Comparison of ENCODE assay signal across 9 mouse cellular contexts in the genomic region with DNA sequence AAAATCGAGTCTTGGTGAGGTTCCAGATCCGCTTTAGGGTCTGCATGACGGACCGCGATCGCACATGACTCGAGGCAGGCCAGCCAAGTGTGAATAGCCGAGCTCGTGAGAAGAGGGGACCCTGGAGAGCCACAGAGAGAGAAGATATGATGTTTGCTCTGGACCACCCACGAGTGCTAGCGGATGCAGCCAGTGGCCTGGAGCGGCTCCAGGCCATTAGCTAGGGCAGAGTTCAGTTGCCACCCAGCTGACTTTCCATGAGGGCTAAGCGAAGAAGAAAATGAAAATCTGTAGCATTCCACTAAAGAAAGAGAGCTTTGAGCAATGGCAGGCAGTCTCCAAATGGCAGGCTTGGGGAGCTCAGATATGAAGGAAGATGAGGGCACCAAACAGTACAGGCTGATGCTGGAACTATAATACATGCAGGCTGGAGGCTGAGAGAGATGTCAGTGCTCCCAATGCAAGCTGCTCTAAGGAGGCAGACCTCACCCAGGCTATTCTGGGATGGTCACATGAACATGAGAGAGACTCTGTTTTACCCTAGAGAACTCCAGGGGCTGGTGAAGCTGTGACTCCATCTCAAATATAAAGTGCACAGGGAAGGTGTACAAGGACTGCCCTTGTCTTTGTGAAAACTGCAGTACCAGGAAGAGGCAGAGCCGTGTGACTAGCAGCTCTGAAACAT. TPM values are rescaled to one million over a fixed set of nuclear protein-coding genes. Genes with fewer than 3 reads are reported as not detected.
A peak's percentile ranks its signal among the peaks of the same experiment; 100 is the strongest.
DNase-seq lines count a peak whose midpoint lies in the region; ATAC-seq and TF ChIP-seq lines count a peak whose summit lies in the region.
"Had no signal": no experiment of that assay in that cellular context is flagged by ENCODE, and none has a peak within 500 bp of the region (broad histone marks: within the 10 kb centered on the region; RNA-seq: fewer than 3 reads in every experiment).

No protein-coding gene starts in this region.

- peak overlapping the region; percentile 47; the same call in 1 of the 2 replicates for H3K27ac ChIP-seq in left cerebral cortex, adult 2 months
- H3K27ac ChIP-seq in embryonic facial prominence, embryonic 15.5 days (replicated peaks), result peak overlapping the region; percentile 48; the same call in 1 of the 2 replicates
- peak overlapping the region; percentile 57 for H3K27ac ChIP-seq in intestine, embryonic 15.5 days
- no peak overlapping the region; the same call in 1 of the 2 replicates for H3K27ac ChIP-seq in midbrain, postnatal 0 days (ENCODE audit: low read depth, low read length)

- no peak overlapping the region for H3K4me3 ChIP-seq in left cerebral cortex, adult 2 months
- no peak overlapping the region for H3K4me3 ChIP-seq in embryonic facial prominence, embryonic 15.5 days (replicated peaks)
- H3K4me3 ChIP-seq in intestine, embryonic 15.5 days (replicated peaks), result no peak overlapping the region
- H3K4me3 ChIP-seq in midbrain, postnatal 0 days (ENCODE audit: low read depth, low read length), result no peak overlapping the region

- H3K4me1 ChIP-seq in embryonic facial prominence, embryonic 15.5 days, result peaks cover 57% of the 10 kb centered on the region
- peaks cover 53% of the 10 kb centered on the region for H3K4me1 ChIP-seq in intestine, embryonic 15.5 days (replicated peaks)
- H3K4me1 ChIP-seq in midbrain, postnatal 0 days (ENCODE audit: insufficient read depth, low read length), result peaks cover 29% of the 10 kb centered on the region

- no peak overlapping the region for H3K9ac ChIP-seq in embryonic facial prominence, embryonic 15.5 days
- no peak overlapping the region for H3K9ac ChIP-seq in intestine, embryonic 15.5 days
- H3K9ac ChIP-seq in midbrain, postnatal 0 days (replicated peaks; ENCODE audit: low read length, poor library complexity, severe bottlenecking), result no peak overlapping the region

- intact Hi-C loops in left cerebral cortex, adult 2 months (cut with DNase I), result no loop called here
- intact Hi-C loops in left cerebral cortex, postnatal 14 days (cut with DNase I), result no loop called here

- ATAC-seq in embryonic facial prominence, embryonic 15.5 days (ENCODE audit: insufficient number of reproducible peaks, low FRiP score, low TSS enrichment, low read depth), result no peak
- no peak; the same call in 1 of the 2 replicates for ATAC-seq in intestine, embryonic 15.5 days
- no peak for ATAC-seq in midbrain, postnatal 0 days (ENCODE audit: low FRiP score)
- ATAC-seq in granulocyte monocyte progenitor cell, adult 5-6 weeks (replicated peaks; ENCODE audit: poor library complexity, severe bottlenecking), result no peak
- ATAC-seq: Patski had no signal

- no peak for DNase-seq in left cerebral cortex, adult 2 months (ENCODE audit: extremely low spot score in 1 of 2, low spot score in 2 of 2)
- no peak for DNase-seq in left cerebral cortex, postnatal 14 days (ENCODE audit: low spot score in 2 of 2)
- DNase-seq in midbrain, postnatal 0 days (ENCODE audit: low spot score), result peak; percentile 79
- DNase-seq in right cerebral cortex, postnatal 14 days, result no peak
- no peak for DNase-seq in spleen, adult 12 weeks (ENCODE audit: low spot score)

- no peak for TF ChIP-seq CTCF in left cerebral cortex, adult 2 months (IDR thresholded peaks at IDR 0.05)
- TF ChIP-seq CTCF in midbrain, postnatal 0 days (IDR thresholded peaks at IDR 0.05), result no peak

- no peak overlapping the region for H3K4me2 ChIP-seq in embryonic facial prominence, embryonic 15.5 days (replicated peaks)
- H3K4me2 ChIP-seq in intestine, embryonic 15.5 days (replicated peaks), result no peak overlapping the region
- no peak overlapping the region for H3K4me2 ChIP-seq in midbrain, postnatal 0 days (ENCODE audit: low read depth, low read length, poor library complexity, severe bottlenecking)

- no peaks in the 10 kb centered on the region for H3K36me3 ChIP-seq in embryonic facial prominence, embryonic 15.5 days
- no peaks in the 10 kb centered on the region for H3K36me3 ChIP-seq in intestine, embryonic 15.5 days
- no peaks in the 10 kb centered on the region for H3K36me3 ChIP-seq in midbrain, postnatal 0 days (ENCODE audit: insufficient read depth, low read length)

- H3K27me3 ChIP-seq in embryonic facial prominence, embryonic 15.5 days, result no peaks in the 10 kb centered on the region
- no peaks in the 10 kb centered on the region for H3K27me3 ChIP-seq in intestine, embryonic 15.5 days (replicated peaks)
- H3K27me3 ChIP-seq in midbrain, postnatal 0 days (ENCODE audit: insufficient read depth, low read length), result no peaks in the 10 kb centered on the region
- H3K27me3 ChIP-seq: Patski had no signal

- 52% methylated on average over 14 of the region's 14 CpGs for WGBS in embryonic facial prominence, embryonic 15.5 days
- WGBS in intestine, embryonic 15.5 days, result 49% methylated on average over 14 of the region's 14 CpGs
- 57% methylated on average over 14 of the region's 14 CpGs for WGBS in midbrain, postnatal 0 days

- H3K9me3 ChIP-seq in embryonic facial prominence, embryonic 15.5 days (replicated peaks), result no peaks in the 10 kb centered on the region
- no peaks in the 10 kb centered on the region for H3K9me3 ChIP-seq in intestine, embryonic 15.5 days
- no peaks in the 10 kb centered on the region for H3K9me3 ChIP-seq in midbrain, postnatal 0 days (ENCODE audit: low read length)

RNA-seq across cellular contexts. Expression of gene Tpcn1, which starts 17.3 kb away (rescaled TPM):
- 10 to 100 TPM; 36.8 to 42.1 TPM for total RNA-seq in left cerebral cortex, adult 2 months (2021)
- total RNA-seq in left cerebral cortex, postnatal 14 days (2021), result 10 to 100 TPM; 47.7 to 50.0 TPM
- 28.4 and 28.6 TPM in 2 replicates for polyA plus RNA-seq in embryonic facial prominence, embryonic 15.5 days (2015; fragmentation: Nextera tagmentation; extraction: Ambion mirVana)
- 25.3 and 26.8 TPM in 2 replicates for polyA plus RNA-seq in intestine, embryonic 15.5 days (2015; fragmentation: Nextera tagmentation; extraction: Ambion mirVana)
- 11.6 and 25.3 TPM in 2 replicates for total RNA-seq in midbrain, postnatal 0 days (2014; rRNA removed)
- 9.3 and 9.4 TPM in 2 replicates for polyA plus RNA-seq in midbrain, postnatal 0 days (2015; fragmentation: Nextera tagmentation; extraction: Ambion mirVana)
- total RNA-seq in granulocyte monocyte progenitor cell, adult 5-6 weeks (2014; fragmentation: Nextera tagmentation), result 28.8 and 41.5 TPM in 2 replicates
- total RNA-seq in granulocyte monocyte progenitor cell, adult 5-6 weeks (2017), result 12.7 and 14.1 TPM in 2 replicates

RNA-seq across cellular contexts. Expression of gene Iqcd, which starts 17.6 kb away (rescaled TPM):
- under 1 TPM; 0.47 to 0.75 TPM for total RNA-seq in left cerebral cortex, adult 2 months (2021)
- under 1 TPM; 0.22 to 0.59 TPM for total RNA-seq in left cerebral cortex, postnatal 14 days (2021)
- polyA plus RNA-seq in embryonic facial prominence, embryonic 15.5 days (2015; fragmentation: Nextera tagmentation; extraction: Ambion mirVana), result 1.9 and 3.2 TPM in 2 replicates
- 0.28 and 0.40 TPM in 2 replicates for polyA plus RNA-seq in intestine, embryonic 15.5 days (2015; fragmentation: Nextera tagmentation; extraction: Ambion mirVana)
- total RNA-seq in midbrain, postnatal 0 days (2014; rRNA removed), result 0.94 and 1.3 TPM in 2 replicates
- 0.86 and 1.5 TPM in 2 replicates for polyA plus RNA-seq in midbrain, postnatal 0 days (2015; fragmentation: Nextera tagmentation; extraction: Ambion mirVana)
- total RNA-seq in granulocyte monocyte progenitor cell, adult 5-6 weeks (2014; fragmentation: Nextera tagmentation), result not detected in 2 replicates
- total RNA-seq in granulocyte monocyte progenitor cell, adult 5-6 weeks (2017), result not detected in 2 replicates

RNA-seq across cellular contexts. Expression of gene Rita1, which starts 41.2 kb away (rescaled TPM):
- 10 to 100 TPM; 29.5 to 29.9 TPM for total RNA-seq in left cerebral cortex, adult 2 months (2021)
- total RNA-seq in left cerebral cortex, postnatal 14 days (2021), result 10 to 100 TPM; 31.5 to 32.4 TPM
- 15.5 and 15.8 TPM in 2 replicates for polyA plus RNA-seq in embryonic facial prominence, embryonic 15.5 days (2015; fragmentation: Nextera tagmentation; extraction: Ambion mirVana)
- 10.6 and 11.4 TPM in 2 replicates for polyA plus RNA-seq in intestine, embryonic 15.5 days (2015; fragmentation: Nextera tagmentation; extraction: Ambion mirVana)
- total RNA-seq in midbrain, postnatal 0 days (2014; rRNA removed), result 32.3 and 43.6 TPM in 2 replicates
- 31.4 and 33.9 TPM in 2 replicates for polyA plus RNA-seq in midbrain, postnatal 0 days (2015; fragmentation: Nextera tagmentation; extraction: Ambion mirVana)
- 3.0 and 5.3 TPM in 2 replicates for total RNA-seq in granulocyte monocyte progenitor cell, adult 5-6 weeks (2014; fragmentation: Nextera tagmentation)
- 1.8 and 3.9 TPM in 2 replicates for total RNA-seq in granulocyte monocyte progenitor cell, adult 5-6 weeks (2017)

RNA-seq across cellular contexts. Expression of gene Ddx54, which starts 41.3 kb away (rescaled TPM):
- 10 to 100 TPM; 38.6 to 41.0 TPM for total RNA-seq in left cerebral cortex, adult 2 months (2021)
- 10 to 100 TPM; 44.5 to 48.0 TPM for total RNA-seq in left cerebral cortex, postnatal 14 days (2021)
- 43.4 and 44.5 TPM in 2 replicates for polyA plus RNA-seq in embryonic facial prominence, embryonic 15.5 days (2015; fragmentation: Nextera tagmentation; extraction: Ambion mirVana)
- 47.5 and 49.3 TPM in 2 replicates for polyA plus RNA-seq in intestine, embryonic 15.5 days (2015; fragmentation: Nextera tagmentation; extraction: Ambion mirVana)
- 36.2 and 37.8 TPM in 2 replicates for total RNA-seq in midbrain, postnatal 0 days (2014; rRNA removed)
- polyA plus RNA-seq in midbrain, postnatal 0 days (2015; fragmentation: Nextera tagmentation; extraction: Ambion mirVana), result 31.7 and 32.6 TPM in 2 replicates
- total RNA-seq in granulocyte monocyte progenitor cell, adult 5-6 weeks (2014; fragmentation: Nextera tagmentation), result 21.5 and 27.9 TPM in 2 replicates
- total RNA-seq in granulocyte monocyte progenitor cell, adult 5-6 weeks (2017), result 33.1 and 38.7 TPM in 2 replicates
